Mouse (Mus musculus) left cerebral cortex, postnatal 10 days (tissue): ENCODE data around the gene Fam229b. TPM values are rescaled to one million over a fixed set of nuclear protein-coding genes. Genes with fewer than 3 reads are reported as not detected.

Source experiments
- DNase-seq, 2 experiments: peaks; one replicate each; pipeline ENCODE4 v3.0.0; 2021 to 2022; ENCODE audit warnings: low spot score in 2 of 2, mixed read lengths in 1 of 2; ENCODE audit errors: extremely low spot score in 1 of 2
- intact Hi-C: fragments of 180-260 bp; cut with DNase I; formaldehyde crosslinking; loops from one replicate; pipeline ENCODE4 v1.15.1; 2025
- total RNA-seq, 2 experiments: library from RNA; stranded (reverse); gene quantifications; 2 replicates each; pipeline ENCODE4 v1.2.3; 2021

The Fam229b gene
- 10 to 100 TPM; 15.9 to 20.1 TPM for total RNA-seq

DNA sequence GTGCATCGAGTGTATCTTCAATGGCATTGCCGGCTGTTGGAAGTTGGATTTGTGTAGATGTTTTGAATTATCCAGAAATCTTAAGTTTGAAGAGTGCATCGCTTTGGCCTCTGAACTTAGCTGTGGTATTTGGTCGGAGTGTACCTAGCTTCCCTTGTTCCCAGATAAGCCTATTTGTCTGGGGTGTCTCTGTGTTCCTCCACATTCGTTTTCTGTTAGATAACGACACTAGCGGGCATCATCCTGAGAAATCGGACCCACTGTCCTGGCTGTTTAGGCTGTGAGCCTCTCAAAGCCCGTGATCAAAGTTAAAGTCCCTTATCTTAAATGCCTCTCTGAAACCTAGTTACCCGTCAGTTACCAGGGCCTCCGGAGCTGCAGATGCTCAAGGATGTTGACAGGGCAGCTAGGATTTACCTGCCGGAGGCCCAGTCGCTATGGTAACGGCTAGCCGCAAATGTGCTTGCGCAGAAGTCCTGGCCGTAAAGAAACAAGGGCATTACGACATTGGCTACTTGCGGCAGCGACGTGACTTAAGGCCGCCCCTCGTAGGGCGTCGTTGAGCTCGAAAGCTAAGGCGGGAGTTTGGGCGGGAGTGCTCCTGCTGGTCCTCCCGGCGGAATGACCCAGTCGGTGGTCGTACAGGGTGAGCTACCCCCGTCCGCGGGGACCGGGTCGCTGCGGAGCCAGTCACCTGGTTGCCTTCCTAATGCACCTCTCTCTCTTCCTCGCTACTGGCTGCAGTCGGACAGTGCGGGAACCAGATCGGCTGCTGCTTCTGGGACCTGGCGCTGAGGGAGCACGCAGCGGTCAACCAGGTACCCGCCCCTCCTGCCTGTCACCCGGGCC, at the start of gene Fam229b, which contains the start of gene Tube1:
TSS of gene Fam229b (minus strand) at position 453 of the 849 bp plus-strand sequence.
TSS of gene Tube1 (plus strand) at position 515 of the 849 bp plus-strand sequence.
- intact Hi-C loops = no loop called here
- DNase-seq = peak; percentile 94

DNA sequence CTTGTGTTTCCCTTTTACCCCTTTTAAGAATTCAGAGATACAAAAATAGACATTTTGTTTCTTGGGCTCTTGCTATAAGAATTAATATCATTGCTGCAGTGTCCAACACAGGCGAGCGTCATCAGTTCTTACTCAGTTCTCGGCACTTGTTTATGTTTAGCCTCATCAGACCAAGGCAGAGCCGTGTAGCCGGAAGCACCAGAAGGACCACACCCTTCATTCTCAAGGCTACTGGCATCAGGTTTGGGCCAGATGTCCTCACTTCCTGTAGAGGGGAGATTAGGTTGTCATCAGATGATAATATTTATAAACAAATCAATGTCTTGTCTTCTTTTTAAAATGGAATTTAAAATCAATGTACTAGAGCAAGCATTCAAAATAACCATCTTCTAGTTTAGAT, 43.3 kb upstream of the Fam229b start:
- intact Hi-C loops = loop anchor here (10.0 kb wide), 1 partner anchor 558 kb away; the partner anchor contains the start of gene Rev3l

GRCm38 (mm10) chr10:39173077-39173476, 39.4 kb upstream of the Fam229b start:
- peak in 1 of 2 experiments; percentile 84 for DNase-seq
- intact Hi-C loops = loop anchor here (5.0 to 10.0 kb wide), 3 partner anchors 69 to 562 kb away; partner anchors contain the start of gene Rev3l

More for the DNA sequence above, 43.3 kb upstream of the Fam229b start:
- no peak for DNase-seq

- intact Hi-C loops = loop anchor here (5.0 to 10.0 kb wide), 3 partner anchors 70 to 562 kb away; partner anchors contain the start of gene Rev3l
- no peak for DNase-seq
Observed at GRCm38 (mm10) chr10:39172540-39172931, 38.8 kb upstream of the Fam229b start.

DNA sequence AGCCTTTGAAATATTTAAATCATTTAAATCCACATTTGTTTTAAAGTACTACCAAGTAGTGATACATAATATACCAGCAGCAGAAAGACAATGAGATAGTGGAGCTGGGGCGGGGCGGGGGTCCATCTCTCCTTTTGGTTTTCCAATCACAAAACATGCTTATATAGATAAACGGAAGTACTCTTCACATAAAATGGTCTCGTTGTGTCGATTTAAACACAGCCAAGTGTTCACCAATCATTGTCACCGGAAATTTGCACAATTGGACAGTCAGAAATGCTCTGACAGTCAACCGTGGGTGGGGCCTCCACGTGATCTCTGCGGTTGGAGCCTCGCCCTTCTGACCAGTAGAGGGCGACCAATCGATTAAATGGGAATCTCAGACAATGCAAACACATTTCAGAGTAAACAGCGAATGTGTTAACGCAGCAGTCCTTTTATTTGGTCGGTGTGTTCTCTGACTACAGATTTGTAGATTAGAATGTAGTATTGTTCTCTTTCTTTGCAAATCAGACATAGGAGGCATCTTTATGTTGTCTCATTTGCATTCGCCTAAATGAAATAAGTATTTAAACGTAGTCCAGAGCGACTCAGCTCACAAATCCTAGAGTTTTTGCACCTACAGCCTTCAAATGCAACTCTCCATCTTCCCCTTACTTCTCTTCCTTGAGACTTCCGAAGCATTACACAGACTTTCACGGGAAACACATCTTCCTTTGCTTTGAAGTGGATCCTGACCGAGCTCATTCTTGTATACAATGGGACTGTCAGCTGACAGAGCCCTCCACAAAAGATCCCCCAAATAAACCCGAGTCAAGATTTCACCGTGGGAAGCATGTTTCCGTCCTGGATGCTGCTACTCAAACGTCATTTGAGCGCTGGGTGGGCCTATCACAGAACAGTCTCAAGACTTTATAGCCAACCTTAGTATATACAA, 38.2 kb upstream of the Fam229b start:
- intact Hi-C loops = loop anchor here (2.0 to 10.0 kb wide), 5 partner anchors 70 to 787 kb away; partner anchors contain the start of gene Rev3l
- DNase-seq = peak; percentile 91 to 93

DNA sequence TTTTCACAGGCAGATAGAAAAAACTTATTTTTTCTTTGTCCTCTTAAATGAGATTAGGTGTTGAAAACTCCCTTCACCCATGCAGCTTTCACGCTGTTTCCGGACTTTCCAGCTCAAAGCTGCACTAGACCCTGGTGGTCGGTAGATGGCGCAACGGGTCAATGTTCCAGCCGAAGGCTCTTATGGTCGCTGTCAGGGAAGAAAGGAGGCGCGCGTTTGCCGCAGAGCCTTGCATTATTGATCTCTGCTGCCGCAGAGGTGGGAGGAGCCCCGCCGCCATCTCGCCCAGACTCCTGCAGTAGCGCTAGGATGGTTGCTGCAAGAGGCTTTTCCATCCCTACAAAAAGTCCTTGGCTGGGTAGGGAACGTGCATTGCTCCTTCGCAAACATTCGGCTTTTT, 37.4 kb upstream of the Fam229b start:
- intact Hi-C loops = loop anchor here (2.0 to 10.0 kb wide), 5 partner anchors 71 to 788 kb away; partner anchors contain the start of gene Rev3l
- DNase-seq = peak; percentile 93

DNA sequence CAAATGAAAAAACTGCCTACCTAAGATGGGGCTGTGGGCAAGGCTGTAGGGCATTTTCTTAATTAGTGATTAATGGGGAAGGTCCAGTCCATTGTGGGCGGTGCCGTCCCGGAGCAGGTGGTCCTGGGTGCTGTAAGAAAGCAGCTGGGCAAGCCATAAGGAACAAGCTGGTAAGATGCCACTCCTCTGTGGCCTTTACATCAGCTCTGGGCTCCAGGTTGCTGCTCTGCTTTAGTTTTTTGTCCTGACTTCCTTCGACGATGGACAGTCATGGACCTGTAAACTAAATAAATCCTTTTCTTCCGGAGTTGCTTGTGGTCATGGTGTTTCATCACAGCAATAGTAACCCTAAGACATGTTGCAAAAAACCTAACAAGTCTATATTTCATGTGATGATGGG, 37.0 kb upstream of the Fam229b start:
- no peak for DNase-seq
- intact Hi-C loops = loop anchor here (2.0 to 10.0 kb wide), 5 partner anchors 72 to 788 kb away; partner anchors contain the start of gene Rev3l

GRCm38 (mm10) chr10:39170181-39170580, 36.5 kb upstream of the Fam229b start:
- intact Hi-C loops = loop anchor here (2.0 to 10.0 kb wide), 5 partner anchors 72 to 789 kb away; partner anchors contain the start of gene Rev3l
- DNase-seq = peak; percentile 53 to 77

GRCm38 (mm10) chr10:39169642-39170041, 35.9 kb upstream of the Fam229b start:
- no peak for DNase-seq
- intact Hi-C loops = loop anchor here (2.0 to 10.0 kb wide), 5 partner anchors 73 to 789 kb away; partner anchors contain the start of gene Rev3l

- no peak for DNase-seq
- intact Hi-C loops = no loop called here
Observed at GRCm38 (mm10) chr10:39167611-39168010, 33.9 kb upstream of the Fam229b start.

GRCm38 (mm10) chr10:39165632-39166115, 32.0 kb upstream of the Fam229b start:
- DNase-seq = peak; percentile 67 to 69
- intact Hi-C loops = no loop called here

GRCm38 (mm10) chr10:39163694-39164093, 30.0 kb upstream of the Fam229b start, which contains the start of gene Ccn6:
Gene Ccn6, minus strand, starts transcription at chr10:39163794.
- DNase-seq = no peak
- intact Hi-C loops = no loop called here

- intact Hi-C loops = no loop called here
- peak in 1 of 2 experiments; percentile 45 for DNase-seq
Observed at GRCm38 (mm10) chr10:39162666-39163484, 29.2 kb upstream of the Fam229b start.

GRCm38 (mm10) chr10:39161406-39161805, 27.7 kb upstream of the Fam229b start:
- no peak for DNase-seq
- intact Hi-C loops = no loop called here

DNA sequence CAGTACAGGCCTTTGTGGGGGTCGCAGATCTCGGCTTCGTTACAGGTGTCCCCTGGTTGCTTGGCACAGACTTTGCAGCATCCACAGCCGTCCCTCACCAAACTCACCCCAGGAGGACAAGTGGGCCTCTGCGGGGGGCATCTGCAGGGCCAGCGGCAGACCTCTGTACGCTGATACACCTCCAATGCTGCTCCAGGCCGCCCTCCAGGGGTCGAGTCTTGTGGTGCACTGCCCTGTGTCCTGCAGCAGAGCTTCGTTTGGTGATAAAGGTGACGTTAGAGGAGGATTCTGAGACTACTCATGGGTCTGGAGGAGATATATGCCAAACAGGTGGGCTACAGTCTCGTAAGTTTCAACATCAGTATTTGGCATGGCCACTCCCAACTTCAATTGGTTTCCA, 24.6 kb upstream of the Fam229b start:
- intact Hi-C loops = no loop called here
- no peak for DNase-seq

GRCm38 (mm10) chr10:39157321-39157720, 23.6 kb upstream of the Fam229b start:
- DNase-seq = no peak
- intact Hi-C loops = no loop called here

DNA sequence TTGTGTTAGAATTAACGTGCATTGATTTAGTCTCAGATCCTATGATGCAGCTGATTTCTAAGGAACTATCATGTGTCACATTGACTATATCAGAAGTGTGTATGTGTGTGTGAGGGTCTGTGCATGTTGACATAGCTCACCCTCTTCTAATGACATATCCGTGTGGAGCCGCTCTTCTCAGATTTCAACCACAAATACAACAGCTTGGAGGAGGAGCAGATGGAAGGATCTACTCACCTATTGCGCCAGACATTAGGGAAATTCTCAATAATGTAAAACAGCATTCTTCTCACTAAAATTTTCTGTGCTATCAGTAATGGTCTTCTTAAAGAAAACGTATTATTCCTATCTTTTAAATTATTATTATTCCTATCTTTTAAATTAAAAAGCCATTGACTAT, 23.0 kb upstream of the Fam229b start:
- no peak for DNase-seq
- intact Hi-C loops = no loop called here

DNA sequence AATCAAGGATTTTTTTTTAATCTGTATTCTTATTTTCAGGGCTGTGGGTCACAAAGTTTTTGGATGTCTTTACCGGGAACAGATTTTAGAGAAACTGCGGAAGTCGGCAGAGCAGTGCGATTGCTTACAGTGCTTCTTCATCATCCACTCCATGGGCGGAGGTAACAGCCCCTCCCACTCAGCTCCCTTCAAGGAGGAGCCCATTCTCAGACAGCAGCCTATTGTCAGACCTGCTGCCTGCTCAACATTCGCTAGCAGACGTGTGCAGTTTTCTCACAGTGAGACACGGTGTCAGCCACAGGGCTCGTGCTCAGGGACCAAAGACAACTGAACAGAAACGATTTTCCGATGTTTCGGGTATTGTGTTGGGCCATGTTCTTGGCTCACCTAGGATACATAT, 8.5 kb upstream of the Fam229b start:
- intact Hi-C loops = no loop called here
- DNase-seq = no peak
